Mouse (Mus musculus) adrenal gland (tissue): ENCODE data around the gene Ldlr.

Experiments
- intact Hi-C: fragments of 180-260 bp; cut with DNase I; formaldehyde crosslinking; loops from one replicate; pipeline ENCODE4 v1.15.1; 2025
- long read RNA-seq, 2 experiments: library from polyadenylated mRNA; unstranded; transcript quantifications; one replicate each; pipeline ENCODE4 v2.0.0; 2020; ENCODE audit warnings: borderline replicate concordance in 1 of 2; ENCODE audit not compliant: insufficient replicate concordance in 1 of 2

Gene Ldlr
- long read RNA-seq, experiment 1, full-length matches to known transcripts: 11 of 29 reads
- long read RNA-seq, experiment 1, partial matches to known transcripts: 13 of 29 reads
- long read RNA-seq, experiment 1, other reads (novel, unspliced or antisense): 5 of 29 reads
- long read RNA-seq, experiment 2, full-length matches to known transcripts: 3 of 23 reads
- long read RNA-seq, experiment 2, partial matches to known transcripts: 15 of 23 reads
- long read RNA-seq, experiment 2, other reads (novel, unspliced or antisense): 5 of 23 reads

- intact Hi-C loops: no loop called here
These were observed at the start of gene Ldlr for GRCm38 (mm10) chr9:21723377-21724146. TSS of gene Ldlr (plus strand) at chr9:21723483.

GRCm38 (mm10) chr9:21677706-21678105 is 45.6 kb upstream of the Ldlr start:
- intact Hi-C loops: loop anchor here (5.0 kb wide), 1 partner anchor 130 kb away; no protein-coding TSS in a partner anchor

- intact Hi-C loops: no loop called here
These were observed 42.8 kb upstream of the Ldlr start for GRCm38 (mm10) chr9:21680448-21680847.

- intact Hi-C loops: no loop called here
These were observed 40.5 kb upstream of the Ldlr start for GRCm38 (mm10) chr9:21682827-21683226.

- intact Hi-C loops: no loop called here
These were observed 39.4 kb upstream of the Ldlr start for GRCm38 (mm10) chr9:21683897-21684296.

GRCm38 (mm10) chr9:21688554-21688953 is 34.7 kb upstream of the Ldlr start:
- intact Hi-C loops: no loop called here

GRCm38 (mm10) chr9:21690031-21690430 is 33.3 kb upstream of the Ldlr start:
- intact Hi-C loops: no loop called here

GRCm38 (mm10) chr9:21691862-21692261 is 31.4 kb upstream of the Ldlr start:
- intact Hi-C loops: no loop called here

GRCm38 (mm10) chr9:21692491-21692890 is 30.8 kb upstream of the Ldlr start:
- intact Hi-C loops: no loop called here

GRCm38 (mm10) chr9:21694071-21694470 is 29.2 kb upstream of the Ldlr start:
- intact Hi-C loops: no loop called here

- intact Hi-C loops: loop anchor here (5.0 kb wide), 1 partner anchor 42 kb away; no protein-coding TSS in a partner anchor
These were observed 28.0 kb upstream of the Ldlr start for GRCm38 (mm10) chr9:21695229-21695792.

- intact Hi-C loops: loop anchor here (5.0 kb wide), 1 partner anchor 40 kb away; no protein-coding TSS in a partner anchor
These were observed 26.2 kb upstream of the Ldlr start for GRCm38 (mm10) chr9:21697121-21697520.

GRCm38 (mm10) chr9:21699280-21699679 is 24.0 kb upstream of the Ldlr start:
- intact Hi-C loops: loop anchor here (5.0 kb wide), 1 partner anchor 38 kb away; no protein-coding TSS in a partner anchor

- intact Hi-C loops: no loop called here
These were observed 22.2 kb upstream of the Ldlr start for GRCm38 (mm10) chr9:21701091-21701490.

GRCm38 (mm10) chr9:21703494-21703893 is 19.8 kb upstream of the Ldlr start:
- intact Hi-C loops: no loop called here

GRCm38 (mm10) chr9:21706085-21706484 is 17.2 kb upstream of the Ldlr start:
- intact Hi-C loops: no loop called here

GRCm38 (mm10) chr9:21706586-21707265 is 16.6 kb upstream of the Ldlr start:
- intact Hi-C loops: no loop called here

GRCm38 (mm10) chr9:21709340-21709739 is 13.9 kb upstream of the Ldlr start:
- intact Hi-C loops: no loop called here

- intact Hi-C loops: no loop called here
These were observed 8.0 kb upstream of the Ldlr start for GRCm38 (mm10) chr9:21715298-21715697.

GRCm38 (mm10) chr9:21717015-21717414 is 6.3 kb upstream of the Ldlr start:
- intact Hi-C loops: no loop called here

GRCm38 (mm10) chr9:21721036-21721435 is 2.2 kb upstream of the Ldlr start:
- intact Hi-C loops: no loop called here

GRCm38 (mm10) chr9:21724147-21724536 is 859 bp downstream of the Ldlr start:
- intact Hi-C loops: no loop called here
